In the genomic region with DNA sequence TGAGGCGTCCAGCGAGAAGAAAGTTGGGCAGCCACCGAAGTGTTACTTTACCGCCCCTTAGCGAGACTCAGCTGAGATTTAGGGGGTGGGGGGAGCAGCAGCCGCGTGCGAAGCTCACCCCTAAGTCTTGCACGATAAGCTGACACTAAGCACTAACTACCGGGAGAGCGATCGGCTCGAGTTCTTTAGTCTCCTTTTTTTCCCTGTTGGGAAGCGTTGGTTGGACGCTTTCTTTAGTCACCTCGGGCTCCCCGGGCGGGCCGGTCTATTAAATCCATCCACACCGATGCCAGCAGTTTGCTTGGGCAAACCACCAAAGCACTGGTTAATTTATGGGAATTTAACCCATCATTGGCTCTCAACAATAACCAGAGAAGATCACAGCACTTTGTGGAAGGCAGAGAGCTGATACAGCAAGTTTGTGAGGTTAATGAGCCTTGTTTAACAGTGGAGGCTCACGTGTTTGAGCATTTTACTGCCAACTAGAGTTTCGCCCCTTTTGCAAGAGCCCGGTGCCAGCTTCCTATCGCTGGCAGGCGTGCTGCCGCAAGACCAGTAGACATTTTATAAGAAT, we compare ENCODE assay signal across 8 mouse cellular contexts. TPM values are rescaled to one million over a fixed set of nuclear protein-coding genes. Genes with fewer than 3 reads are reported as not detected.
DNase-seq lines count a peak whose midpoint lies in the region; ATAC-seq and TF ChIP-seq lines count a peak whose summit lies in the region.

No protein-coding gene starts in this region.

- H3K36me3 ChIP-seq in spleen, adult 2 months (ENCODE audit: control insufficient read depth, insufficient read depth, low read length), result no peaks in the 10 kb centered on the region
- no peaks in the 10 kb centered on the region for H3K36me3 ChIP-seq in forebrain, embryonic 15.5 days
- H3K36me3 ChIP-seq in limb, embryonic 11.5 days (ENCODE audit: control insufficient read depth, insufficient read depth, low read length), result no peaks in the 10 kb centered on the region
- no peaks in the 10 kb centered on the region for H3K36me3 ChIP-seq in midbrain, embryonic 11.5 days (ENCODE audit: control insufficient read depth, insufficient read depth, low read length)
- no peaks in the 10 kb centered on the region for H3K36me3 ChIP-seq in stomach, embryonic 15.5 days

- no peak for DNase-seq in spleen, adult 2 months (ENCODE audit: low read depth in 1 of 2, low spot score in 2 of 2)
- DNase-seq in spleen, postnatal 14 days (ENCODE audit: low spot score in 2 of 2), result no peak
- DNase-seq in cerebellum, adult 11 months, result peak; percentile 31
- peak; percentile 35 for DNase-seq in hindlimb bud, embryonic 11.5 days (ENCODE audit: extremely low spot score, low read depth, low spot score)
- peak; percentile 61 for DNase-seq in limb, embryonic 11.5 days (ENCODE audit: low spot score)
- no peak for DNase-seq in midbrain, embryonic 11.5 days (ENCODE audit: low spot score, missing footprints)

- H3K9me3 ChIP-seq in forebrain, embryonic 15.5 days, result no peaks in the 10 kb centered on the region
- no peaks in the 10 kb centered on the region for H3K9me3 ChIP-seq in limb, embryonic 11.5 days (ENCODE audit: control insufficient read depth, low read length)
- H3K9me3 ChIP-seq in midbrain, embryonic 11.5 days (ENCODE audit: control insufficient read depth, low read length), result no peaks in the 10 kb centered on the region
- H3K9me3 ChIP-seq in stomach, embryonic 15.5 days, result no peaks in the 10 kb centered on the region

- peak overlapping the region; percentile 77 for H3K4me3 ChIP-seq in spleen, adult 2 months (ENCODE audit: extremely low read depth, insufficient read depth, insufficient read length)
- H3K4me3 ChIP-seq in forebrain, embryonic 15.5 days, result peak overlapping the region; percentile 88
- H3K4me3 ChIP-seq in limb, embryonic 11.5 days (ENCODE audit: low read depth, low read length), result peak overlapping the region; percentile 67
- H3K4me3 ChIP-seq in midbrain, embryonic 11.5 days (ENCODE audit: low read depth, low read length), result peak overlapping the region; percentile 87
- H3K4me3 ChIP-seq in stomach, embryonic 15.5 days (replicated peaks), result peak overlapping the region; percentile 92

- H3K27ac ChIP-seq in spleen, adult 2 months (ENCODE audit: insufficient read depth, low read length), result peak overlapping the region; percentile 75
- H3K27ac ChIP-seq in forebrain, embryonic 15.5 days (replicated peaks), result peak overlapping the region; percentile 84; the same call in 1 of the 2 replicates
- peak overlapping the region; percentile 84; the same call in 1 of the 2 replicates for H3K27ac ChIP-seq in limb, embryonic 11.5 days (replicated peaks; ENCODE audit: low read depth, low read length)
- no peak overlapping the region for H3K27ac ChIP-seq in midbrain, embryonic 11.5 days (ENCODE audit: low read depth, low read length)
- peak overlapping the region; percentile 94 for H3K27ac ChIP-seq in stomach, embryonic 15.5 days

- peaks cover 3% of the 10 kb centered on the region; the same call in 1 of the 2 replicates for H3K27me3 ChIP-seq in spleen, adult 2 months (ENCODE audit: control insufficient read depth, insufficient read depth, low read length)
- H3K27me3 ChIP-seq in forebrain, embryonic 15.5 days, result peaks cover 42% of the 10 kb centered on the region; the same call in 1 of the 2 replicates
- no peaks in the 10 kb centered on the region for H3K27me3 ChIP-seq in limb, embryonic 11.5 days (ENCODE audit: control insufficient read depth, insufficient read depth, low read length)
- peaks cover 4% of the 10 kb centered on the region; the same call in 1 of the 2 replicates for H3K27me3 ChIP-seq in midbrain, embryonic 11.5 days (ENCODE audit: control insufficient read depth, insufficient read depth, low read length)
- no peaks in the 10 kb centered on the region for H3K27me3 ChIP-seq in stomach, embryonic 15.5 days (replicated peaks)

- H3K9ac ChIP-seq in forebrain, embryonic 15.5 days (replicated peaks), result peak overlapping the region; percentile 81
- peak overlapping the region; percentile 93 for H3K9ac ChIP-seq in limb, embryonic 11.5 days (ENCODE audit: low read length)
- peak overlapping the region; percentile 94 for H3K9ac ChIP-seq in midbrain, embryonic 11.5 days (ENCODE audit: low read length)
- peak overlapping the region; percentile 83 for H3K9ac ChIP-seq in stomach, embryonic 15.5 days

- H3K4me1 ChIP-seq in spleen, adult 2 months (ENCODE audit: control insufficient read depth, insufficient read depth, insufficient read length), result no peaks in the 10 kb centered on the region
- peaks cover 25% of the 10 kb centered on the region for H3K4me1 ChIP-seq in forebrain, embryonic 15.5 days
- peaks cover 13% of the 10 kb centered on the region for H3K4me1 ChIP-seq in limb, embryonic 11.5 days (ENCODE audit: control insufficient read depth, insufficient read depth, low read length)
- peaks cover 16% of the 10 kb centered on the region; the same call in 1 of the 2 replicates for H3K4me1 ChIP-seq in midbrain, embryonic 11.5 days (ENCODE audit: control insufficient read depth, insufficient read depth, low read length)
- H3K4me1 ChIP-seq in stomach, embryonic 15.5 days, result peaks cover 17% of the 10 kb centered on the region

- peak overlapping the region; percentile 90 for H3K4me2 ChIP-seq in forebrain, embryonic 15.5 days (replicated peaks)
- peak overlapping the region; percentile 55 for H3K4me2 ChIP-seq in limb, embryonic 11.5 days (ENCODE audit: low read depth, severe bottlenecking)
- H3K4me2 ChIP-seq in midbrain, embryonic 11.5 days, result peak overlapping the region; percentile 73
- H3K4me2 ChIP-seq in stomach, embryonic 15.5 days, result peak overlapping the region; percentile 70

- TF ChIP-seq POLR2A in spleen, adult 2 months (IDR thresholded peaks at IDR 0.05; ENCODE audit: low read depth, low read length), result no peak

- WGBS in spleen, adult 2 months, result 2% methylated on average over 26 of the region's 26 CpGs
- WGBS in forebrain, embryonic 15.5 days, result 0% methylated on average over 26 of the region's 26 CpGs
- under 1% methylated on average over 26 of the region's 26 CpGs for WGBS in limb, embryonic 11.5 days
- WGBS in midbrain, embryonic 11.5 days, result 3% methylated on average over 26 of the region's 26 CpGs
- WGBS in stomach, embryonic 15.5 days, result under 1% methylated on average over 26 of the region's 26 CpGs

- ATAC-seq in forebrain, embryonic 15.5 days (replicated peaks), result peak; percentile 36
- no peak; the same call in 1 of the 2 replicates for ATAC-seq in limb, embryonic 11.5 days (ENCODE audit: insufficient number of reproducible peaks, low FRiP score, low TSS enrichment, low read depth)
- no peak; the same call in 1 of the 2 replicates for ATAC-seq in midbrain, embryonic 11.5 days (ENCODE audit: low FRiP score)
- ATAC-seq in stomach, embryonic 15.5 days (ENCODE audit: insufficient read depth, low FRiP score, low read depth), result 0 out of 2 replicates have a peak, but pooled peaks have one; percentile 8

- TF ChIP-seq CTCF in spleen, adult 2 months (IDR thresholded peaks at IDR 0.05; ENCODE audit: extremely low read depth, insufficient read depth, insufficient read length, insufficient replicate concordance), result no peak

RNA-seq across cellular contexts. Expression of a gene that starts 1.0 kb away (rescaled TPM):
- 4.9 and 5.5 TPM in 2 replicates for polyA plus RNA-seq in spleen, adult 2 months (2012; rRNA removed)
- polyA plus RNA-seq in forebrain, embryonic 15.5 days (2015; fragmentation: Nextera tagmentation; extraction: Ambion mirVana), result 3.7 and 4.3 TPM in 2 replicates
- polyA plus RNA-seq in limb, embryonic 11.5 days (2014; fragmentation: Nextera tagmentation; extraction: Ambion mirVana), result 10.7 and 12.9 TPM in 2 replicates
- polyA plus RNA-seq in midbrain, embryonic 11.5 days (2014; fragmentation: Nextera tagmentation; extraction: Ambion mirVana), result 5.9 and 6.2 TPM in 2 replicates
- 15.8 and 17.6 TPM in 2 replicates for polyA plus RNA-seq in stomach, embryonic 15.5 days (2015; fragmentation: Nextera tagmentation; extraction: Ambion mirVana)

RNA-seq across cellular contexts. Expression of a gene that starts 43.1 kb away (rescaled TPM):
- 13.6 and 15.5 TPM in 2 replicates for polyA plus RNA-seq in spleen, adult 2 months (2012; rRNA removed)
- polyA plus RNA-seq in forebrain, embryonic 15.5 days (2015; fragmentation: Nextera tagmentation; extraction: Ambion mirVana), result 49.1 and 49.4 TPM in 2 replicates
- 82.6 and 89.6 TPM in 2 replicates for polyA plus RNA-seq in limb, embryonic 11.5 days (2014; fragmentation: Nextera tagmentation; extraction: Ambion mirVana)
- 72.7 and 73.6 TPM in 2 replicates for polyA plus RNA-seq in midbrain, embryonic 11.5 days (2014; fragmentation: Nextera tagmentation; extraction: Ambion mirVana)
- 62.6 and 65.7 TPM in 2 replicates for polyA plus RNA-seq in stomach, embryonic 15.5 days (2015; fragmentation: Nextera tagmentation; extraction: Ambion mirVana)

Comparison
In these comparisons a context has a peak if more than half of its experiments do, and no peak if none do; other contexts are left out.
1. DNase-seq: peak in cerebellum, adult 11 months (single experiment), hindlimb bud, embryonic 11.5 days (single experiment) and limb, embryonic 11.5 days (single experiment); none in spleen, adult 2 months (0 of 2), spleen, postnatal 14 days (0 of 2) and midbrain, embryonic 11.5 days (single experiment).
2. ATAC-seq: peak in forebrain, embryonic 15.5 days (single experiment) and stomach, embryonic 15.5 days (single experiment); none in limb, embryonic 11.5 days (single experiment) and midbrain, embryonic 11.5 days (single experiment).
3. Peak in every context shown above with its lines, with median percentiles within 50 percentile points of each other: H3K4me3 ChIP-seq, H3K4me2 ChIP-seq and H3K9ac ChIP-seq.